Mouse (Mus musculus): ENCODE measurements around the gene Adra2a. TPM values are rescaled to one million over a fixed set of nuclear protein-coding genes. Genes with fewer than 3 reads are reported as not detected.

Gene Adra2a
- 11.8 and 11.9 TPM in 2 replicates for polyA plus RNA-seq (2012; rRNA removed)

DNA sequence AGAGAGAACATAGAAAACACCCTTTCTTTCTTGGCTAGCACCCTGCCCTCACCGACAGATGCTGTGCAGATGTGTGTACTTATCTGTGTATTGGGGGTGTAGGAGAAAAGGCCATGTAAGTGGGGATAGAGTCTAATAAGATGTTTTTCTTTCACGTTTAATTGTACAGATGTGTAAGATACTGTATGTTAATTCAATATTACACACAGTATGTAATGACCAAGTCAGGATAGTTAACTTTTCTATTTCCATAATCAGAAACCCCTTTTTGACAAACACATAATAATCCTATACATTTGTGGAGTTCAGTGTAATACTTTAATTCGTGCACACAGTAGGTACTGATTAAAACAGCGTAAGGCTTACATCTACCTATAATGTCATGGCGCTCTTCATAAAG, at the start of gene Adra2a:
TSS of gene Adra2a (plus strand) at position 301 of the 400 bp plus-strand sequence.

Other genes with a start within 250 kb of the Adra2a start
- 32.2 and 33.8 TPM in 2 replicates for gene Pdcd4, start 151.9 kb upstream of the Adra2a start, polyA plus RNA-seq (2012; rRNA removed)
- 44.7 and 47.4 TPM in 2 replicates for gene Shoc2, start 99.8 kb upstream of the Adra2a start, polyA plus RNA-seq (2012; rRNA removed)
- 147 and 157 TPM in 2 replicates for gene Bbip1, start 99.5 kb upstream of the Adra2a start, polyA plus RNA-seq (2012; rRNA removed)